Mouse (Mus musculus): ENCODE measurements at regions not wholly inside any gene's neighbourhood (a gene's known extent, or its start where the extent isn't known, plus 50 kb on each side); places are given as distances from the start of the nearest gene placed in this dataset.

DNA sequence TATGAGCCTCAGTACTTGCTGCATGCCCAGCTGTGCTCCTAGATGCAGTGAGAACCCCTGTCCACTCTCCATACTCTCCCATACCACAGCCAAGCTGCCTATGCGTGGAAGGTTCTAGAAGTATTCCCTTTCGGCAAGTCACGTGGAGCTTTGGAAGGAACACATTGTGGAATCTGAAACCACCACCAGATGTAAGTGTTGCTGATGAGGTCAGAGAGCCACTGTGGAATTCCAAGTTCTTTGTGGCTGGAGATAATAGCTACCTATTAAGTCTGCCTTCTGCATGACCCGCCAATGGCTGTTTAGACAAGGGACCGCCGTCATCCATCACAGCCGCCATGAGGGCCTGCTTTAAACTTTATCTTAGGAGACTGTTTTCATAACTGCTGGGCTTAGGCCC is 84.7 kb upstream of the Errfi1 start:
- DNase-seq (ENCODE audit: low spot score): no peak

DNA sequence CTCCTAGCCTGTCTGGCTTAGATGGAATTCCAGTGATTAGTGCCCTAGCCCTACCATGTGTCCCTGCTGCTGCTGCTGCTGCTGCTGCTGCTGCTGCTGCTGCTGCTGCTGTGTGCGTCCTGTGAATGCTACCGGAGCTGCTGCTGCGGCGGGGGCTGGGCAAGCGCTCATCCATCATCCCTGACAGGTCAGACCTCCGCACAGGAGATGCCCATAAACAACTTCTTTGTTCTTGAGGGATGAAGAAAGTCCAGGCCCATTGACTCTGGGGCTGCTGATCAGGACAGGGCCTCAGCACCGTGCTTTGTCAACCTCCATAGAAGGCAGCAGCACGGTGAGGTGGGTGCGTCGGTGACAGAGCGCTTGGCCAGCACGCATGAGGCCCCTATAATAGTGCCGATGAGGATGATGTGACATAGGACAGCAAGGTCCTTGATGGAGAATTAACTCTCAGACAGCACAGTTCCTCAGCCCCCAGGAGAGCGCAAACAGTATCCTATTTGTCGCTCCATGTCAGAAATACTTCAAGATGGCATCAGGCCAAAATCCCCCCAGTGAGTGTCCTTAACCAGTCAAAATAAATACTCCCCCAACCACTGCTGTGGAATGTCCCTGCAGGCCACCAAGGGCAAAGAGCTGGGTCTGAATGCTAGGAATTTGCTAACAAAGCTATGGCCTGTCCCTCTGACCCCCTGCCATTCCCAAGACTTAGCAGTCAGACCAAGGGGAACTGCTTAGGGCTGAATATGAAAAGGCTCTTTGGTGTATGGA is 95.1 kb upstream of the Errfi1 start:
- no peak for DNase-seq (ENCODE audit: low spot score)

DNA sequence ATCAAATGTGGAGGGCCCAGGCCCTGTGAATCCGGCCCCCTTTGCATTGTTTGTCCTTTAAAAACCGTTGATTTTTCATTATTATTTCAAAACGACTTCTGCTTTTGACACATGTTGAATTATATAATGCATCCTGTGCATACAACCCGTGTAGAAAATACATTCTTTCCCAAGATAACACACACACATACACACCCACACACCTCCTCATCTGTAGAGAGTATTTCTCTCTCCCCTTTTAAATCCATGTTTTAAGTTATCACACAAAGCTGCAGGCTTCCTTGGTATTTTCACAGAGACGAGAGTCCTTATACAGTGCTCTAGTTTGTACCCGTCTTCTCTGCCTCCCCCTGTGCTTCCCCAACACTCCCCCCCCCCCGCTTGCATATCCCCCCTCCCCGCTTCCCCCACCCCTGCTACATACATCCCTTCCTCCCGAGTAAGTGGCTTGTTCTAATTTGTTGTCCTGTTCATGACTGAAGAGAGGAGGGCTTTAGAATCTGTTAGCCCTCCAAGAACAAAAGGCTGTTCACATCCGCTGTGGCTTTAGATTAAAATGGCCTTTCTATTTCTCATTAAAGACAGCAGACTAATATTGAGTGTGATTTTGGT is 95.8 kb upstream of the Errfi1 start:
- no peak for DNase-seq (ENCODE audit: low spot score)

DNA sequence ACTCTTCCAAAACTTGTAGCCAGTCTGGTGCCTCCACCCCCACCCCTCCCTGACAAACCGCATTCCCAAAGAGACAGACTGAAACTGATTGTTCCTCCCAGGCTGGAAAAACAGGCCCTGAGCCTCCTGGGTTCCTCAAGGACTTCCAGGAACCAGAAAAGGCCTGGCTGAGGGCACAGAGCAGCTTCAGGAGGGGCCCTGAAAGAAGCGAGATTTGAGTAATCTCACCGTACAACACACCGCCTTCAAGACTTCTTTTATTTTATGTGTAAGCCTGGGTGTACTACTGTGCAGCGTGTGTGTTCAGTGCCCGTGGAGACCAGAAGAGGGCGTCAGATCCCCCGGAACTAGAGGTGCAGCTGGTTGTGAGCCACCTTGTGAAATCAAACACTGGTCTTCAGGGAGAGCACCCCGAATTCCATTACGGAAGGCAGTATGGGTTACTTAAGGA is 96.4 kb upstream of the Errfi1 start:
- DNase-seq (ENCODE audit: low spot score): no peak

DNA sequence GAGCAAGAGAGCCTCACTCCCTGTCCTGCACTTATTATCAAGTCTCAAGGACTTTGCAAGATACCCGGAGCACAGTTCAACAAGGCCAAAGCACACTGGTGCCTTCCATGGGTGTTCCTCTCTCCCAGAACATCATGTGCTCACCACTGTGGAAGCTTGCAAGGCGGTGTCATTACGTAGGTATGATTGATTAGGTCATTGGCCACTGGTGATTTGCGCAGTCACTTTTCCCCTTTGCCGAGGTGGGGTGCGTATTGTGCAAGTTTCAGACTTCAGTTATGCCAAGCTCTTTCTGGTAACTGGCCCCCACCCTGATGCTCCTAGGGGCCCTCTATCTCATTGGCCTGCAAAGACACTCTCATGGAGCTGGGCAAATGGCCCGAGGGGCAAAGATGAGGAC is 98.3 kb upstream of the Errfi1 start:
- DNase-seq (ENCODE audit: low spot score): peak; percentile 72

DNA sequence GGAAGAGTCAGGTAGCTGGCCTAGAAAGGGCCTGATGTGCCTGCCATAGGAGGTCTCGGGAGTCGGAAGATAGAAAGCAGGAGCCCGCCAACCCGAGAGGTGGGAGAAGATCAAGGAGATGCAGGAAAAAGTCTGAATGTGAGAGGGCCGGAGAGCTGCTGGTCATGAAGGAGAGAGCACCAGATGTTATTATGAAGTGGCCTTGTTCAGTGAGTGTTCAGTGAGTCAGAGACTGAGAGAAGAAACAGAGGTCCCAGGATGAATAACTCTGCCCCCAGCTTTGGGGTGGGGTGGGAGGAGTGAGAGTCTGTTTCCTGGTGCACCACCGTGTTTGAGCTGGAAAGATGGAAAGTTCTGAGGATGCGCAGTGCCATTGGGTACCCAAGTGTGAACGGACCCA is 100.2 kb upstream of the Slc45a1 start:
- DNase-seq (ENCODE audit: low spot score): no peak

DNA sequence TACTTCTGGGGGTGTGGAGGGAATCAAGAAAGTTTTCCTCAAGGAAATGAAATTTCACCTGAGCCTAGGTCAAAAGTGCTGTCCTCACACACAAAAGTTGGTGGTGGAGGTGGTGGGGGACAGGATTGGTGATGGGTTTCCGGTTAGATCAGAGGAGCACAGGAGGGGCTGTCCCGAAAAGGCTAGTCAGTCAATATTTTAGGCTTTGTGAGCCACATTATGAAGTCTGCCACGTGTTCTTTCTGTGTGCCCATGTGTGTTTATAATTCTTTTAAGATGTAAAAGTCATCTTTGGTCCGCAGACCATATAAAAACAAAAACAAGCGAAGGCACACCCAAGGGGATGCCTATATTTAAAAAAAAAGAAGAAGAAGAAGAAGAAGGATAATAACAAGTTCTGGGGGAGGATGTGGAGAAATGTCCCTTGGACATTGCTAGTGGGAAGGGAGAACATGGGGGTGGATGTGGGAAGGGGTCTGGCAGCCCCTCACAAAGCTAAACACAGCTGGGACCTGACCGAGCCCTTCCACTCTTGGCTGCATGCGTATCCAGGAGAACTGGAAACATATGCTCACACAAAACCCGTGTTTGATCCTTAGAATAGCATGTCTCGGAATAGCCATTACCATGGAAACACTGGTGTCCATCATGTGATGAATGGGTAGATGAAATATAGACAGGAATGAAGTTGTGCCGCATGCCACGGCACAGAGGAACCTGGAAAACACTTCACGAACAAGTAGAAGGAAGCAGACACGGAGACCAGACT is 98.7 kb upstream of the Slc45a1 start:
- DNase-seq (ENCODE audit: low spot score): no peak

DNA sequence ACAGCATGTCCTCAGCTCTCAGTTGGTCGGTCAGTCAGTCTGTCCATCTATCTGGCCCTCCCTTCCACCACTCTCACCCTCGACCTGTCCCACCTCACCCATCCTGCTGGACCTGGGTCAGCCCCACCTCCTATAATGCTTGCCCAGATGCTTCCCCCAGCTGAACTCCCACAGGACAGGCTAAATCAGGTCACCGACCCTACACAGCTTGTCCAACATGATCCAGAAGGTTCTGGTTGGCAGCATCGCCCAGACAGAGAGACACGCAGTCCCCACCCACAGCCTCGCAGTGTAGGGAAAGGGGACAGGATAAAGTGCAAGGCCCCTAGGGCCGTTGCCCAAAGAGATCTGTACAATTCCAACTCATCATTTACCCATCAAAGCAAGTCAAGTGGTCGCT is 97.1 kb upstream of the Slc45a1 start:
- no peak for DNase-seq (ENCODE audit: low spot score)

DNA sequence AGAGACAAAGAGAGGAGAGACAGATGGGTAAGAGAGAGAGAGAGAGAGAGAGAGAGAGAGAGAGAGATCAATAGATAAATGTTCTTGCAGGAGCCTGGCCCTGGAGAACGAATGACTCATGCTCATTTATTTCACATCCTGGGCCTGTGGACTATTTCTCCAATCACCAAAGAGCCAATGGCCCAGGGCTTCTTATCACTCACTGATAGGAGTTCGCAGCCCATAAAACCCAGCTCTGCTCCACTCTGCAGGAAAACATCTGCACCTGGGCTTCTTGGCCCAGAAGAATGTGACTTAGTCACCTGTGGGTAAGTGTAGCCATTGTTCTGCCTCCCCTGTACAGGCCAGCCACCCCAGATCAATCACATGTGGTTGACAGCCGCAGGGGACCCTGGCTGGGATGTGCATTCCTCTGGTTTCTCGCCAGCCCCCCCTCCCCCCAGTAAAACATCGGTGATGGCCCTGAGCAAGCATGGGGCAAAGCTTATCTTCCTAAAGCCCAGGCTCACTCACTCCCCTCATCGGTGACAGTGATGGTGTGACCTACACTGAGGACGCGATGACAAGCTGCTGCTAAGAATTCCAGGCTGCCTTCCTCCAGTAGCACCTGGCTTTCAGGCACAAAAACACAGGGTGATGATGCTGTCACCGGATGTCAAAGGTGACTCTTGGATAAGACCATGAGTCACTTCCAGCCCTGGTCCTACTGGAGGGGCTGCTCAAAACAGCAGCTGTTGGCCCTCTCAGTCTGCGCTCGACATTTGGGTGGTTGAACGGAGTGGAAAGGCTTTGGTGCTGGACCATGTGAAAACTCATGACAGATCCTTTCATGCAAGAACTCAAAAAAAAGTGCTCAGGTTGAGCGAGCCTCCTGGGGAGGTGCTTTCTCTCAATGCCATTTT is 96.4 kb upstream of the Slc45a1 start:
- no peak for DNase-seq (ENCODE audit: low spot score)

DNA sequence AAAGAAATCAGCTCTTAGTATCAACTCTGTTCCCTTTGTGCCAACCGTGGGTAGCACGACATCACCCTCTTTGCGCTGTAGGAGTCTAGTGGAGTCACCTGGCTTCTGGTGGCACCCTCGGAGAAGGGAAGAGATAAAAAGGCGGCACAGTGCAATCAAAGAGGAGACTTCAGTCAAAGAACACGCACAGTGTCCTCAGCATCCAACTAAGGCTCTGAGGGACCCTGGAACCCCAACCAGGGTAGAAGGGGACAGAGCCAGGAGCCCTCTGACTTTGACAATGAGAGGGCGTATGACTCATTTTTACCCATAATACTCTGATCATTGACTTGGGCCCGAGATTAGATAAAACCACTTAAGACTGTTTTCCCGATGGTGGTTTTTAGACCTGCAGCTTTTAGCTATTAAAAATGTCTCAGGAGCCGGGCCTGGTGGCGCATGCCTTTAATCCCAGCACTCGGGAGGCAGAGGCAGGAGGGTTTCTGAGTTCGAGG is 94.5 kb upstream of the Slc45a1 start:
- DNase-seq (ENCODE audit: low spot score): no peak

DNA sequence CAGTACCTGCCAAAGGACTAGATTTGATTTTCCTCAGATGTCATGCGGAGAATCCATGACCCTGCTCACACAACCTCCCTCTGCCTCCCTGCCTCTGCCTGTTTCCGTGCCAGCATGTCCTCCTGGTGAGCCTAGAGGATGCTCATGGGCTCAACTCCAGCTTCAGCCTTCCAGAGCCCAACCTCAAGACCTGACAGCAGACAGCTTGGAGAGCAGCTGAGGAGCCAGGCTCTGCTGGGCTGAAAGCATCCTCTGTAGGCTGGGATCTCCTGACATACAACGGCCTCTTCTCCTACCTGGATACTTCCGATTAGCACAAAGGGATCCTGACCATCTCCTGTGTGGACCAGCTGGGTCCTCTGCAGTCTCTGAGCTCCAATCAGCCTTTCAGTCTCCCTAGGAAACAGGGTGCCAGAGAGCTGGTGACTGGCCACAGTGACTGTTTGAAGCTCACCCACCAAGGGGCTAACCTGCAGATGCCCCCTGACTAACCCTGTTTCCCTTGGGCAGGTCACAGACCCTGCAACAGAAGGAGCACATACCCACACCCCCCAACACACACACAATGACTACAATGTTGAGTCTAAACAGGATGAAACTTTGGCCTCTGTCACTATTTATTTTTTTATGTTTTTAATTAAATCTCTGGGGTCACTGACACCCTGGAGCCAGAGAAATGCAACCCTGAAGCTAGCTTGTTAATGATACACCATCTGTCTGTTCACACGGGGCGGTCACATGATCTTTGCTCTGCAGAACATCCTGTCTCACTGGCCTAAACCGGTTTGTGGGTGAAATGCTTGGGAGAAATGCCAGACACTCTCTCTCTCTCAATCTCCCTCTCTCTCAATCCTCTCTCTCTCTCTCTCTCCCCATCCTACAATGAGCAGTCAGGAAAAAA is 93.8 kb upstream of the Slc45a1 start:
- peak; percentile 49 for DNase-seq (ENCODE audit: low spot score)

DNA sequence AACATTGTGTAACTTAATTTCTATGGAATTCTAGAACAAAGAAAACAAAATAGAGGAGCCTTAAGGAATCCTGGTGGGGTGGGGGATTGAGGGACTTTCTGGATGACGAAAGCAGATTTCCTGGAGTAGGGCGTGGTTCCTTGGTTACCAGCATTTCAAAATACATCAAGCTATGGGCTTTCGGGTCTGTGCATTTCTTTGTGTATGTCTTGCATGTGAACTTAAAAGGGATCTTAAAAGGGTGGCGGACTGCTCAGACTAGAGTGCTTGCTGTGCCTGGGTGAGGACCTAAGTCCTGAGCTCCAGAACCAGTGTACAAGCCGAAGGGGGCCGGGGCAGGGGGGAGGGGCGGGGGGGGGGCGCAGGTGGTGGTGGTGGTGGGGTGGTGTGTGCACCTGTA is 91.5 kb upstream of the Slc45a1 start:
- DNase-seq (ENCODE audit: low spot score): no peak

DNA sequence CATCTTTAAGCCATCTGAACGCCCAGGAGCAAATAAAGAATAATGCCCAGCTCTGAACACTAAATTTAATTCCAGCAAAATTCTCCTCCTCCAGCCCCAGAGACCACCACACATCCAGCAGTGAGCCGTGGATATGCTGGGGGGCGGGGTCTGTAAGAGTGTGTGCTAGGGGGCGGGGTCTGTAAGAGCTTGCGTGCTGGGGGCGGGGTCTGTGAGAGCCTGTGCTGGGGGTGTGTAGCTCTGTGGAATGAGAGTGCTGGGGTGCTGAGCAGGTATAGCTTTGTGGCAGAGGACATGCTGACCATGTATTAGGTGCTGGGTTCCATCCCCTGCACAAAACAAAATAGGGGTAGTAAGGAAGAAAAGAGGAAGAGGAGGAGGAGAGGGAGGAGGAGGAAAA is 91.1 kb upstream of the Slc45a1 start:
- DNase-seq (ENCODE audit: low spot score): peak; percentile 24

DNA sequence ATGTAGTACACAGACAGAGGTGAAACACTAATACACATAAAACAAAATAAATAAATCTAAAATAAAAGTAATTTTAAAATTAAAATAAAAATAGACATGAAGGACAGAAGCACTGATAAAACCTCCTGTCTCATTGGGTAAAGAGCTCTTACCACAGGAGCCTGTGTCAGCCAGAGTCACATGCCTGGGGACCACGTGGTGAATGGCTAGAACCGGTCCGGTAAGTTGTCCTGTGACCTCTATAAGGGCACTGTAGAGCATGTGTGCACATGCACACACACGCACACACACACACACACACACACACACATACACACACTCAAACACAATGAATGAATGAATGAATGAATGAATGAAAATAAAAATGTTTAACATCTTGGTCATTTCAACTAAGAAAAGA is 89.8 kb upstream of the Slc45a1 start:
- no peak for DNase-seq (ENCODE audit: low spot score)

DNA sequence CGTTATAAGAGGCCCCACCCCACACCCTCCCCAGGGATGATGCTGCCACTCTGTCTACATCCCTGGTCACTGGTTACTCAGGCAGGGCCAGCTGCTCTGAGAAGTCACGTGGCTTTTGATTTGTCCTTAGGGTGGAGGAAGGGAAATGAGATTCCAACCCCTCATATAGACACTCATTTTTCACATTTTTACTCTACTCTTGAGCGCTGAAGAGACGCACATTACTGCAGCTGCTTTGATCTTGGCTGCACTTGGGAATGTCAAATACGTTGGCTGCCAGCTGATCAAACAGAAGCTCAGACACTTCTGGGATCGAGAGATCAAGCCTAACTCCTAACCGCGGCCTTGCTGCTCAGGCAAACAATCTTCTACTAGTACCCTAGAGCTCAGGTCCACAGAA is 88.2 kb upstream of the Slc45a1 start:
- DNase-seq (ENCODE audit: low spot score): no peak

DNA sequence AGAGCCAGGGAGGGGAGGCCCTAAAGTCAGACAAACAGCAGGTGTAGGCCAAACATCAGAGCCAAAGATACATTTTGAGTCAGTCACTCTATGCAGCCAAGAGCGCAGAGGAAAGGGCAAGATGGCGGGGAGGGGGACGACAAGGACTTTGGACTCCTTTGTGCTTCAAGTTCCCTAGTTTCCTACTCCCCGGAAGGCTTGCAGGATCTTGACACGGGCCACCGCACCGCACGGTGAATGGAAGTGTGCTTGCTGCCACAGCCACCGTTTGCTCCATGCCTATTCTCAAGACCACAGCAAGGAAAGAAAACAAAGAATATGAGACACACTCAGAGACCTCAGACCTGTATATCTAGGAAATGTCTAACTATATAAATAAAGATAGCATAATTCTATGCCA is 86.8 kb upstream of the Slc45a1 start:
- no peak for DNase-seq (ENCODE audit: low spot score)

DNA sequence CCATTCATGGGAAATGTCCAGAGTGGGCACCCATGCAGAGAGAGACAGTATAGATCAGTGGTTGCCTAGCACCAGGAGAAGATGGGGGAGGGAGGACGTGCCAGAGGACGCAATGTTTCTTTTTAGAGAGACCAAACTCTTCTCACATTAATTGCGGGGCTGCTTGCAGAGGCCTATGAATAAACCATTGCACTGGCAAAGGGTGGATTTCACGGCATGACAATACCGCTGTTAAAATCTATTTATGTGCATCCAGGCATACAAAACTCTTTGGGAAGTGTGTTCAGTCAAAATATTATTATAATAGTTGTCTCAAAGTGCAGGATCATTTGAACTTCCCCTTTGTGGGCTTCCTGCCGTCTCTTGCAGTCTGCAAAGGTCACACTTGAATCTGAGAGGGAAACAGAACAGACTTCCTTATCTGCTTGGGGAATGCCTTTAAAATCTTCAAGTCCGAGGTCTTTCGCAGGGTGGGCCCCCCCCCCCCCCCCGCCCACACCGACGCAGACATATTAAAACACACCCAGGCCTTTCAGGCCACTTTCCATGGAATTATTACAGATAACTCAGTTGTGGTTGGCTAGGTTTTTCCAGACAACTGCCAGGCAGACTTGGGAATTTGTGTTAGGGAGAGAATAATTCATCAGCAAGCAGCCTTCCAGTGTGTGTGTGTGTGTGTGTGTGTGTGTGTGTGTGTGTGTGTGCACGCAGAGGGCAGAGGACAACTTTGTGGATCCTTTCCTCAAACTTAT is 78.3 kb upstream of the Slc45a1 start:
- DNase-seq (ENCODE audit: low spot score): no peak

DNA sequence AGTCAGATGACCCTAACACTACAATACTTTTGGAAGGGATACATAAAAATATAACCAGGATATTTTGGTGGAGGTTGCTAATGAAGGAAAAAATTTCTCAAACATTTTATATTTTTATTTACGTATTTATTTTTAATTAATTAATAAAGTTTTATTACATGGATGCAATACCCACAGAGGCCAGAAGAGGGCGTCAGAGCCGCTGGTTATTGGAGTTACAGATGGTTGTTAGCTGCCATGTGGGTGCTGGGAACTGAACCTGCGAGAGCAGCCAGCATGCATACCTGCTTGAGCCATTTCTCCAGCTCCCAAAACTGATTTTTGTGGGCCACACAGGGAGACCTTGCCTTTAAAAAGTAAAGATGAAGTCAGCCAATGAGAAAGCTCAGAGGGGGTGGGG is 74.6 kb upstream of the Slc45a1 start:
- DNase-seq (ENCODE audit: low spot score): no peak

DNA sequence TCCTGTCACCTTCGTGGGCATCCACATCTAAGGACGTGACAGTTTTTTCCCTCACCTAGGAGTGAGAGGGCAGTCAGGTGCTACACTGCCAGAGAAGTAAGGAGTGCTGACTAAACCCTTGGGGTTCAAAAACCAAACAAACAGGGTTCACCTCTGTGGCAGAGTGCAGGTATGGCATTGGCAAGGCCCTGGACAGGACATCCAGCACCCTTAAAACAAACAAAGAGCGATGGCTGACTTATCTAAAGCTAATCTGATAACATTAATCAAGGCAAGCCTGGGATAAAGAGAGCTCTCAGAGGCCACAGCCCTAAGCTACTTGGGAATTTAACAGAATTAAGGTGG is 74.1 kb upstream of the Slc45a1 start:
- DNase-seq (ENCODE audit: low spot score): no peak

DNA sequence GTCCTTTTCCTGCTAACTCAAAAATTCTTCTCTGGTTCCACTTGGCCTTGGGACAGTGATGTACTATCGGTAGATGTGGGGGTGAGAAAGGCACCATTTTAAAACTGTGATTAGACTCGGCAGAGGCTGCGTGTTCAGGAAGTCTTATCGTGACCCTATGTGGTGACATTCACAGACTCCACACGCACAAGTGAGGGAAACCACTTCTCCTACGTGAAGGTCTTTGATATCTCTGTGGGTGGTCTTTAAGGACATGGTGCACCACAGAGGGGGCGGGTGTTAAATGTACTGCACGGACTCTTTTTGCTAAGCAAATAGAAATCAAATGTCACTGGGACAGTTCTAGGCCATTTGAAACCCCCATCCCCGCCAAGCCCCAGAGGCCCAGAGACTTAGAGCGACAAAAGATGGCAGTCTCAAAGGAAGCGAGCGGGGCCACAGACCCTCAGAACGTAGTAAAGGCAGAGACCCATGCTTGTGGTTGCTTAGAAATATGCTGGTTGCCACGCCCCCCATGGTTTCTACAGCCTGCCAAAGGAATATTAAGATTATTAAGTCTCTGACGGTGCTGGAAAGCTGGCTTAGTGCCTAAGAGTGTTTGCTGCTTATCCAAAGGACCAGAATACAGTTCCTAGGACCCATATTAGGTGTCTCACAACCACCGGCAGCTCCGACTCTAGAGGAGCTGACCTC is 73.6 kb upstream of the Slc45a1 start:
- no peak for DNase-seq (ENCODE audit: low spot score)

Measured in testis, postnatal 14 days (tissue).